Mouse (Mus musculus): ENCODE measurements at regions not wholly inside any gene's neighbourhood (a gene's known extent, or its start where the extent isn't known, plus 50 kb on each side); places are given as distances from the start of the nearest gene placed in this dataset.
A peak's percentile ranks its signal among the peaks of the same experiment; 100 is the strongest.

DNA sequence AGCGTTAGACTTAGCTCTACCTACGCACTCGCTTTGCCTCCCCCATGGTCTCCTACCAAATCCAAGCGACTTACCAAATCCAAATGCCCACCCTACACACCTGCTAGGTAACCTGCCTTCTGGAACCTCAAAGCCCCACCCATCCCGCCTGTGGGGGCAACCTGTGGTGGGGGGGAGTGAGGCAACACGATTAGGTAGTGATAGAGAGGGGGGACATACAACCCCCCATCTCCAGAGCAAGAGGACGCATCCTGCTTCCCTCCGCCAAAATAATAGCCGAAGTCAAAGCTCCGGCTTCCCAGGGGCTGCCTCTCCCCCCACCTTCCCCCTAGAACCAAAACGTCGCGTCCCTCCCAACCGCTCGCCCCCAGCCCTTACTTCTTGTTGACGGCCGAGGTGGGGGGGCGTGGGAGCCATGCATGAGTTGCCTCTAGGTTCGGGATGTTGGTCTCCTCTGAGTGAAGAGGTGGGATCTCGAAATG lies 181.4 kb upstream of the Mkln1 start:
- no peak; the same call in 1 of the 2 replicates for ATAC-seq (replicated peaks; ENCODE audit: insufficient number of reproducible peaks, low FRiP score, low TSS enrichment, poor library complexity, severe bottlenecking)

DNA sequence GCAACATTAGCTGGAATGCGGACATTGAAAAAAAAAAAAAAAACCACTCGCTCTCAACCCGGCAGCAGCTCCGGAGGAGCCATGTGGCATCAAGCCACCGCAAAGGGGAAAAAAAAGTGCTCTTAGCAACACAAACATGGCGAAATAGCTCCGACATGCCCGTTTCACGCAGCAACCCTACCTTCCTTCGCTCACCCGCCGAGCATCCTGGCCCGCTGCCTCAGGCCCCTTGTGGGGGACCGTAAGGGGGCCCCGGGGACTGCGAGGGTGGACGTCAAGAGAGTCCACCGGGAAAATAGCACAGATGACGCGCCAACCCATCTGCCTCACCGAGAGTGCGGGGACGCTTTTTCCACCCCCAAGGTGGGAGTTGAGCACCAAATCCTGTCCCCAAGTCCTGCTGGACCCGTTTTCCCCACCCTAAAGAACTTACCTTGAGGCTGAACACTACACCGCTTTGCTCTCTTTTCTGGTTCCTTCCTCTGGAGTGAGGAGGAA lies 180.8 kb upstream of the Mkln1 start:
- ATAC-seq (replicated peaks; ENCODE audit: insufficient number of reproducible peaks, low FRiP score, low TSS enrichment, poor library complexity, severe bottlenecking) = 0 out of 2 replicates have a peak, but pooled peaks have one; percentile 4

- ATAC-seq (replicated peaks; ENCODE audit: insufficient number of reproducible peaks, low FRiP score, low TSS enrichment, poor library complexity, severe bottlenecking) = peak; percentile 28
Observed at GRCm38 (mm10) chr6:31218139-31218750, 180.3 kb upstream of the Mkln1 start.

- ATAC-seq (replicated peaks; ENCODE audit: insufficient number of reproducible peaks, low FRiP score, low TSS enrichment, poor library complexity, severe bottlenecking) = no peak
Observed at GRCm38 (mm10) chr6:31218880-31219279, 179.7 kb upstream of the Mkln1 start.

- no peak for ATAC-seq (replicated peaks; ENCODE audit: insufficient number of reproducible peaks, low FRiP score, low TSS enrichment, poor library complexity, severe bottlenecking)
Observed at GRCm38 (mm10) chr6:31219736-31220135, 178.8 kb upstream of the Mkln1 start.

DNA sequence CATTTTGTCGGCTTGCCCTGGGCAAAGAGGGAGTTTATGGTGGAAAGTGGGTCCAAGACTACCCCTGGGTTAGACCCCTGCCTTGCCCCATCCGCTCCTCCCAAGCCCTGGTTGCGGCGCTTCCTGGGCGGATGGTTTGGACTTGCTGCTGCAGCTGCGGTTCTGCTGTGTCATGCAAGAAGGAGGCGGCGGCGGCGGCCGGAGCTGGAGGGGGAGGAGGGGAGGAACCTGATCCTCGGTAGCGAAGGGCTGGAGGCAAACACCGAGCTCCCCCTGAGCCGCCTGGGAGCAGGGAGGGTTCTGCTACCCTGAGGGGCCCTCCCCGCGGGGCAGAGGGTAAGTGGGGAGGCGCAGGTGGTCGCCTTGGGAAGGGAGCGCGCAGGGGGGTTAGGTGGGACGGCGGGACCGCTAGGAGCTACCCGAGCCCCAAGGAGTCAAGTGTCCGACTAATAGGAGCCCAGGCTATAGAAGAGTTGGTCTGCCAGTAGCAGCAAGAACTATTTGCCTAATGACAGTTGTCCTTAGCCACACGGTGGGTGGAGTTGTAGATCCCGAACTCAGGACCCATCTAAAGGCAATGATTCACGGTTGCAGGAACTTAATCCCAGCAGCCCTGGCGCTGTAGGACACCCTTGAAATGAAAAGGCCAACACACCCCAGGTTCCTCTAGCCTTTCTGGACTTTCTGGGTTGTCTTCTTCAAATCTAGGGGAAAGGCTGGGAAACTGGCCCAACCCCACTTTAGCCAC lies 178.2 kb upstream of the Mkln1 start:
- ATAC-seq (replicated peaks; ENCODE audit: insufficient number of reproducible peaks, low FRiP score, low TSS enrichment, poor library complexity, severe bottlenecking) = peak; percentile 29

GRCm38 (mm10) chr6:31221490-31221889 lies 177.0 kb upstream of the Mkln1 start:
- peak; percentile 21; the same call in 1 of the 2 replicates for ATAC-seq (replicated peaks; ENCODE audit: insufficient number of reproducible peaks, low FRiP score, low TSS enrichment, poor library complexity, severe bottlenecking)

DNA sequence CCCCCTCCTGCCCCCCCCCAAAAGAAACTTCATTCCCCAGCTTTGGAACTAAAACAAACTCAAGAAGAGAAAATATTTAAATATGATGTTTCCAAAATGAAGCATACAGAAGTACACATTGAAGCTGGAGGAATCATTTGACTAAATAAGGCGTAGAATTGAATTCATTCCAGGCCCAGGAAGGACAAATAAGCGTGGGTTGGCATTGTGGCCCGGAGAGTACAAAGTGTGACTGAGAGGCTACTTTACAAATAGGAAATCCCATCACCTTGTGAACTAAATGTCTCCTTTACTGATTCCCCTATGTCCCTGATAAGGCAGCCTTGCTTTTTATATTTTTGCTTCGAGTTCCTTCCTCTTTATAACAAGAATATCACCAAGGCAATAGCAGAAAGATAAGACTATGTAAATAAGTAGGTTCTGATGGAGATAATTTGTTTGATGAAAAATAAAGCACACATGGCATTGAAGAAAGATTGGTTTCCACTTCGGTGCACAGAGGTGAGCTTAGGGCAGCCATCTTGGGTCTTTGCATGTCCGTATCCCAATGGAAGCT lies 176.4 kb upstream of the Mkln1 start:
- no peak for ATAC-seq (replicated peaks; ENCODE audit: insufficient number of reproducible peaks, low FRiP score, low TSS enrichment, poor library complexity, severe bottlenecking)

GRCm38 (mm10) chr6:31227406-31227805 lies 171.1 kb upstream of the Mkln1 start:
- no peak for ATAC-seq (replicated peaks; ENCODE audit: insufficient number of reproducible peaks, low FRiP score, low TSS enrichment, poor library complexity, severe bottlenecking)

GRCm38 (mm10) chr6:31228061-31228460 lies 170.5 kb upstream of the Mkln1 start:
- no peak for ATAC-seq (replicated peaks; ENCODE audit: insufficient number of reproducible peaks, low FRiP score, low TSS enrichment, poor library complexity, severe bottlenecking)

DNA sequence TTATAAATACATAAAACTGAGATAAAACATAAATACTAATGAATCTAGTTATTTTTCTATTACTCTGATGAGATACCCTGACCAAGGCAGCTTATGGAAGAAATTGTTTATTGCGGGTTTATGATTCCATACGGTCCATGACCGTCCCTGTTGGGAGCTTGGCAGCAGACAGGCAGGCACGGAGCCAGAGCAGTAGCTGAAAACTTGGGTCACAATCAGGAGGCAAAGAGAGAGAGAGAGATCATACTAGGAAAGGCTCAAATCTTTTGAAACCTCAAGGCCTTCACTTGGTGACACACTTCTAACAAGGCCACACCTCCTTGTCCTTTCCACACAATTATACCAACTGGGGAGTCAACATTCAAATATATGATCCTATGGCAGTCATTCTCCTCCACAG lies 166.7 kb upstream of the Mkln1 start:
- no peak for ATAC-seq (replicated peaks; ENCODE audit: insufficient number of reproducible peaks, low FRiP score, low TSS enrichment, poor library complexity, severe bottlenecking)

DNA sequence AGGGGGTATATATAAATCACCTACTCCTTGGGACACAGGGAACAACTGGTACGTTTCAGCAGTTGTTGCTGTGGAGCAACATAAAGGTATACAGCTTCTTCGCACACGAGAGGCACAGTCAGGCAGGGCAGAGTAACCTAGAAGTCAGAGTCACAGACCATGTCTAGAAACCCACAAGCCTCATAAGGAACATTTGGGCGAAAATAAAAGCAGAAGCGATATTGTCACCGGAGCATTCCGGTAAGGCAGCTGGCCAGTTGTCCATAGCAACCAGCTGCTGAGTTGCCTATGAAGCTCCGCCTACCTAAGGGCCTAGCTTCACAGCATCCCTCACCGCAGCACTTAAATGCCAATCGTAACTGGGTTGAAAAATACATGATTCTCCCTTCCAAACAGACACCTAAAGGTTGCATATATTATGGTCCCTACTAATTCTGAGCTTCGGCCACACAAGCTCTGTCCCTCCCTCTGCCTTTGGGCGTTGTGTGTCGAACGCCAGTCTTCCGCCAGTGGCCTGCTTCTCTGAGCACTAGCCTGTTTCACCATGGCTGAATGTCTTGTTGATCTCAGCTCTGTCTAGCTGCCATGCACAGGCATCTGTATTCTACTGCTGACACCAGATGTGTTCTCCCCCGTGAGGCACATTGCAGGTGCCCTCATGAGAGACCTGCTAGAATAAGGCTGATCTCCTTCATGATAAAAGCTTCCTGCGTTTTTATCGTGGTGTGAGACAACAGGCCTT lies 165.1 kb upstream of the Mkln1 start:
- ATAC-seq (replicated peaks; ENCODE audit: insufficient number of reproducible peaks, low FRiP score, low TSS enrichment, poor library complexity, severe bottlenecking) = peak; percentile 95

DNA sequence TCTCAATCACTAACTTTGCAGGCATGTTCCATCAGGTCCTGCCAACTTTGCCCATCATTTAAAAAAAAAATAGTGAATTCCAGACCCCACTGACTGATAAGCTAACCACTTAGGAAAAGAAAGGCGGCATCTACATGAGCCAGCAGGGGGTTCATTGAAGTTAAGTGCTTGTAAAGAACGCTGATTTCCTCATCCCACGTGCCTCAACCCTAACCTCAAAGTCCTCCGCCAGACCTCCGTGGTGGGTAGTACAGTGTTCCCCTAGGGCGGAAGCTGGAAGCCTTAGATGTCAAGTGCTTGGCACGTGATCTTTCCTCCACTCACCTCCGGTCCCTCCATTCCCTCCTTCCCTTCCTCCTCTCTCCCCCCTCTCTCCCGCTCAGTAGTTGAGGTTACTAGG lies 158.5 kb upstream of the Mkln1 start:
- no peak for ATAC-seq (replicated peaks; ENCODE audit: insufficient number of reproducible peaks, low FRiP score, low TSS enrichment, poor library complexity, severe bottlenecking)

- no peak for ATAC-seq (replicated peaks; ENCODE audit: insufficient number of reproducible peaks, low FRiP score, low TSS enrichment, poor library complexity, severe bottlenecking)
Observed at GRCm38 (mm10) chr6:31250526-31250925, 148.0 kb upstream of the Mkln1 start.

- ATAC-seq (replicated peaks; ENCODE audit: insufficient number of reproducible peaks, low FRiP score, low TSS enrichment, poor library complexity, severe bottlenecking) = peak; percentile 87
Observed at GRCm38 (mm10) chr6:31253251-31253935, 145.1 kb upstream of the Mkln1 start.

- ATAC-seq (replicated peaks; ENCODE audit: insufficient number of reproducible peaks, low FRiP score, low TSS enrichment, poor library complexity, severe bottlenecking) = no peak
Observed at GRCm38 (mm10) chr6:31260645-31261345, 137.7 kb upstream of the Mkln1 start.

DNA sequence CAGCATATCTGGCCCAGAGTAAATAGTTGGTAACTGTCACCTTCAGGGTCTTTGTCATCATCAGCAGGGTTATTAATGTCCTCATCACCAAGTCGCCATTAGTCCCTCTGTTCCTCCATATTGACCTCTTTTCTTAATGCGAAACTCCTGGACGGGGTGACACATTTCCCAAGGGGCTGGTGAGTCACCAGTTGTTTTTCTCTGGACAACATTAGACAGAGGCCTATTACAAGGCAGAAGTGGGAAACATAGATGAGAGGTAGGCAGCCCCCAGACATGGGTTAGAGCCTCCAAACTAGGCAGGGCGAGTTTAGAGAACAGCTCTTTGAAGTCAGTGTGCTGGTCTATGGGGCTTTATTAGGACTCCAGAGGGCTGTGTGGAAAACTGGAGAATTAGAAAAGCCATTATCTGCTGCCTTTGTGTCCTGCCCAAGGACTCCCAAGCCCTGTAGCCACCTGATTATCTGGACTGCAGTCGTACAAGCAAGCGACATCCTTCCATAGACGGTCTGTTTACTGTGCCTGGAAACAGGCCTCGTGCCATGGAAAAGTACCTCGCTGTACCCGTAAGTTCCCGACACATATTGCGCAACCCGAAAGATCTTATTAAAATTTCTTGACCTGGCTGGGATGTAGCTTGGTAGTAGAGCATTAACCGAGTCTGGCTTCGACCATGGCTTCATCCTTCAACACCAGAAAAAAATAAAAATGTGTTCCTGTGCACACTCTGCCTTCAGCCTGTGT lies 136.6 kb upstream of the Mkln1 start:
- no peak for ATAC-seq (replicated peaks; ENCODE audit: insufficient number of reproducible peaks, low FRiP score, low TSS enrichment, poor library complexity, severe bottlenecking)
